Mouse (Mus musculus) stomach, embryonic 14.5 days (tissue): ENCODE measurements around the gene Tex21. TPM values are rescaled to one million over a fixed set of nuclear protein-coding genes. Genes with fewer than 3 reads are reported as not detected.

Experiments
- ATAC-seq: fragments of 200-750 bp; cut with Nextera tagmentation; 2 replicates; pipeline ENCODE4 v1.8.0; 2017; ENCODE audit warnings: low read depth, moderate TSS enrichment; ENCODE audit not compliant: insufficient number of reproducible peaks, insufficient read depth, low FRiP score
- H3K27ac ChIP-seq: fragments of 300-500 bp; sonication (generic); 2 replicates; pipeline ENCODE4 v1.5.1; 2014; ENCODE audit warnings: mild to moderate bottlenecking, low read length, moderate library complexity, mixed read lengths
- H3K27me3 ChIP-seq: fragments of 300-500 bp; sonication (generic); 2 replicates; pipeline ENCODE4 v1.6.1; 2014; ENCODE audit warnings: low read length, control low read depth, mixed read lengths; ENCODE audit not compliant: control insufficient read depth, insufficient read depth
- H3K36me3 ChIP-seq: fragments of 300-500 bp; sonication (generic); 2 replicates; pipeline ENCODE4 v1.6.1; 2014; ENCODE audit warnings: mild to moderate bottlenecking, control low read depth, low read length, moderate library complexity, mixed read lengths; ENCODE audit not compliant: control insufficient read depth, insufficient read depth
- H3K4me1 ChIP-seq: fragments of 300-500 bp; sonication (generic); 2 replicates; pipeline ENCODE4 v1.6.1; 2014; ENCODE audit warnings: low read length, control low read depth, mixed read lengths; ENCODE audit not compliant: control insufficient read depth, insufficient read depth
- H3K4me2 ChIP-seq: fragments of 300-500 bp; sonication (generic); replicated peaks from 2 replicates; pipeline ENCODE4 v1.6.1; 2014; ENCODE audit warnings: low read depth, low read length, control low read depth
- H3K4me3 ChIP-seq: fragments of 300-500 bp; sonication (generic); 2 replicates; pipeline ENCODE4 v1.5.1; 2014; ENCODE audit warnings: low read depth, low read length, control low read depth
- H3K9ac ChIP-seq: fragments of 300-500 bp; sonication (generic); replicated peaks from 2 replicates; pipeline ENCODE4 v1.6.1; 2014; ENCODE audit warnings: low read depth, mild to moderate bottlenecking, control low read depth, low read length, moderate library complexity, mixed read lengths
- H3K9me3 ChIP-seq: fragments of 300-500 bp; sonication (generic); 2 replicates; pipeline ENCODE4 v1.6.1; 2016; ENCODE audit warnings: low read depth, low read length, control low read depth; ENCODE audit not compliant: control insufficient read depth
- WGBS: fragments of 180-500 bp; shearing (Covaris S2); extraction: QIAGEN DNeasy Blood & Tissue Kit; methylation state at CpG from one replicate; pipeline ENCODE4 v1.1.7; 2014; 5-methylcytosine and 5-hydroxymethylcytosine counted together
- polyA plus RNA-seq: library from polyadenylated mRNA; unstranded; fragments of >200 nt; fragmentation: Nextera tagmentation; extraction: Ambion mirVana; gene quantifications from 2 replicates; pipeline ENCODE4 v1.2.1, GENCODE M21; 2014

Gene Tex21
- polyA plus RNA-seq, 1 experiment from 2014 or later, result not detected

DNA sequence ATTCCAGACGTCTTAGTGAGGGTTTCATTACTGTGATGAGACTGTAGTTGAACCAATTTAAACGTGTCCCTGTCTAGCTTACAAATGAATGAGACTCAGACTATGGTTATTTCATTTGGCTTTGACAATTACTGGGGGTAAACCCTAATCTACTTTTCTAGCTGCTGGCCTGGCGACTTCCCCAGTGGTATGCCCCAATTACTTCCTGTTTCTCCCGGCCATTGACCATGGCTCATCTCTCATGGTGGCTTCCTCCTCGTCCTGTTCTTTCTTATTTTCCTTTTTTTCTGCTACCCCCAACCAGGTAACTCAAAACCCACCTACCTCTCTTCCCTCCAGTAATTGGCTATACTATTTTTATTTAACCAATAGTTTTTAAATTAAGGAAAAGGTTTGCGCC is 18.5 kb upstream of the Tex21 start:
- 72% methylated on average over 6 of the region's 6 CpGs for WGBS
- Histone ChIP-seq H3K9me3 (no peaks in the 10 kb centered on the region), H3K4me3 (no peak overlapping the region)

DNA sequence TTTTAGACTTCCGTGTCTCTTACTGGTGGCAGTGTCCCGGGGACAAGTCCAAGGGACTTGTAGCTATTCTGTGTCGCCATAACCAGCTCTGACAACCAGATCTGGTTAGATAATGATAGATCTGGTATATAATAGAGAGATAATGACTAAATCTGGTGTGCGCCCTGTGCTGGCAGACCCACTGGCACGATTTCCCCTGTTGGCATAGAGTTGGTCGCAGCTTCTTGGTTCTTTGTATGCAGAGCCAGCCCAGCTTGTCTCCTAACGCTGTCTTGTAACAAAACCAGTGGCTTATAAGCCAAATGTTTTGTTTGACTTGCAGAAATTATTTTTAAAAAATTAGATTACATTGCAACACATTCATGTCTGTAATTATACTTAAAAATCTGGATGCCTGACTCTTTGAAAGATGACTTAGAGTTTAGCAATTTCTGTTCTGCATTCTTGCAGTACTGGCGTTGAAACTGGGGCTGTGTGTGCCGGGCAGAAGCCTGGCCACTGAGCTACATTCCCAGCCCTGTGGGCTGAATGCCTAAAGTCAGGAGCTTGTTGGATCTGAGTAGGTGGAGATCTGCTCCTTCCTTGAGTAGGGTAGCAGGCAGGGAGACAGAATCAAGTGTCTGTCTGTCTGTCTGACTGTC is 17.9 kb upstream of the Tex21 start:
- Histone ChIP-seq H3K4me1 (no peaks in the 10 kb centered on the region), H3K27me3 (no peaks in the 10 kb centered on the region), H3K4me3 (no peak overlapping the region), H3K27ac (no peak overlapping the region), H3K4me2 (no peak overlapping the region), H3K9me3 (no peaks in the 10 kb centered on the region), H3K36me3 (no peaks in the 10 kb centered on the region), H3K9ac (no peak overlapping the region)
- no peak for ATAC-seq
- 82% methylated on average over 9 of the region's 9 CpGs for WGBS

More for the DNA sequence above, 18.5 kb upstream of the Tex21 start:
- Histone ChIP-seq H3K36me3 (no peaks in the 10 kb centered on the region), H3K27me3 (no peaks in the 10 kb centered on the region), H3K9ac (no peak overlapping the region), H3K4me1 (no peaks in the 10 kb centered on the region), H3K27ac (no peak overlapping the region), H3K4me2 (no peak overlapping the region)
- ATAC-seq, result no peak

- no peaks in the 10 kb centered on the region for H3K9me3 ChIP-seq
- no peak overlapping the region for H3K4me3 ChIP-seq
- WGBS, result 80% methylated on average over 1 of the region's 1 CpGs
- no peak overlapping the region for H3K27ac ChIP-seq
- H3K4me1 ChIP-seq, result no peaks in the 10 kb centered on the region
- H3K9ac ChIP-seq, result no peak overlapping the region
- no peak for ATAC-seq
- H3K36me3 ChIP-seq, result no peaks in the 10 kb centered on the region
- no peaks in the 10 kb centered on the region for H3K27me3 ChIP-seq
- no peak overlapping the region for H3K4me2 ChIP-seq
Observed at GRCm38 (mm10) chr12:76263876-76264275, 17.3 kb upstream of the Tex21 start.

DNA sequence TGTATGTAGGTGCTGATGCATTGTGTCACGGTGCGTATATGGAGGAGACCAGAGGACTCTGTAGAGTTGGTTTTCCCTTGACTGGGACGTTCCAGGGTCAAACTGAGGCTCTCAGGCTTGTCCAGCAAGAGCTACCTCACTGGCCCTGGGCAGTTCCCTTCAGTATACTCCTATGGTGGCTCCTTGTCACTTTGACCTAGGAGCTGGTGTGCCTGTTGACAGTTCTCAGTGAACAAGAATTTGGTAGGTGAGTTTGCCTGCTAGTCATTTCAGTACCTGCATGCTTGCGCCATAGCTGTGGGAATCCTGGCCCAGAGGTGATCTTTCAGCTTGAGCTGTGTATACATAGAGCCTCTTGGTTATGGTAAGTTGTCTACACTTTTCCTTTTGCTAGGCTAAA is 16.4 kb upstream of the Tex21 start:
- WGBS, result 94% methylated on average over 4 of the region's 4 CpGs
- Histone ChIP-seq H3K4me1 (no peaks in the 10 kb centered on the region), H3K9ac (no peak overlapping the region), H3K36me3 (no peaks in the 10 kb centered on the region), H3K9me3 (no peaks in the 10 kb centered on the region), H3K4me2 (no peak overlapping the region), H3K4me3 (no peak overlapping the region), H3K27me3 (no peaks in the 10 kb centered on the region), H3K27ac (no peak overlapping the region)
- ATAC-seq, result no peak

GRCm38 (mm10) chr12:76261556-76261955 is 15.0 kb upstream of the Tex21 start:
- H3K4me3 ChIP-seq, result no peak overlapping the region
- WGBS, result 84% methylated on average over 4 of the region's 4 CpGs

GRCm38 (mm10) chr12:76260673-76261072 is 14.1 kb upstream of the Tex21 start:
- WGBS, result 96% methylated on average over 3 of the region's 3 CpGs
- no peak overlapping the region for H3K27ac ChIP-seq
- H3K36me3 ChIP-seq, result no peaks in the 10 kb centered on the region
- peaks cover 12% of the 10 kb centered on the region for H3K4me1 ChIP-seq
- no peaks in the 10 kb centered on the region for H3K9me3 ChIP-seq
- no peak overlapping the region for H3K4me2 ChIP-seq
- no peak for ATAC-seq
- H3K4me3 ChIP-seq, result no peak overlapping the region
- H3K9ac ChIP-seq, result no peak overlapping the region
- H3K27me3 ChIP-seq, result no peaks in the 10 kb centered on the region

More at GRCm38 (mm10) chr12:76261556-76261955, 15.0 kb upstream of the Tex21 start:
- H3K27ac ChIP-seq, result no peak overlapping the region
- H3K4me2 ChIP-seq, result no peak overlapping the region
- no peaks in the 10 kb centered on the region for H3K36me3 ChIP-seq
- H3K9me3 ChIP-seq, result no peaks in the 10 kb centered on the region
- ATAC-seq, result no peak
- no peak overlapping the region for H3K9ac ChIP-seq
- no peaks in the 10 kb centered on the region for H3K27me3 ChIP-seq
- H3K4me1 ChIP-seq, result peaks cover 6% of the 10 kb centered on the region; the same call in 1 of the 2 replicates

GRCm38 (mm10) chr12:76256114-76256843 is 9.7 kb upstream of the Tex21 start:
- 6% methylated on average over 17 of the region's 17 CpGs for WGBS
- H3K27ac ChIP-seq, result peak overlapping the region; percentile 44; the same call in 1 of the 2 replicates
- H3K9me3 ChIP-seq, result no peaks in the 10 kb centered on the region
- peak overlapping the region; percentile 92 for H3K4me2 ChIP-seq
- H3K9ac ChIP-seq, result peak overlapping the region; percentile 63
- H3K27me3 ChIP-seq, result no peaks in the 10 kb centered on the region
- peaks cover 12% of the 10 kb centered on the region for H3K4me1 ChIP-seq
- H3K36me3 ChIP-seq, result no peaks in the 10 kb centered on the region
- no peak for ATAC-seq
- peak overlapping the region; percentile 73 for H3K4me3 ChIP-seq

DNA sequence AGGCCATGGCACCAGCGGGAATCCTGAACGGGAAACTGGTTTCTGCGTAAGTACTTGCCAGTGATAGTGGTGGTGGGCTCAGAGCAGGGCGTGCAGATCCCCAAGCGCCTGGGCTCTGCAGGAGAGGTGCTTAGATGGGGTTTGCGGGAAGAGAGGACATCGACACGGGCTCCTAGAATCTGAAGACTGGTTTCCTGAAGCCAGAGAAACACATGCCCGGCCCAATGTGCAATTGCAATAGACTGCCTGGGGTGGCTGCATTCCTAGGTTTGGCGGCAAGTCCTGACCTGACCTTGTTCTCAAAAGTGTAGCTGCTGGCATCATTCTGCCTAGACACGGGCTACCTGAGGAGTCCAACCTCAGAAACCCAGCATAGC is 8.9 kb upstream of the Tex21 start:
- peak overlapping the region; percentile 81 for H3K27ac ChIP-seq
- peak overlapping the region; percentile 63 for H3K9ac ChIP-seq
- under 1% methylated on average over 11 of the region's 11 CpGs for WGBS
- H3K36me3 ChIP-seq, result no peaks in the 10 kb centered on the region
- no peaks in the 10 kb centered on the region for H3K27me3 ChIP-seq
- no peak for ATAC-seq
- peak overlapping the region; percentile 92 for H3K4me2 ChIP-seq
- peaks cover 12% of the 10 kb centered on the region for H3K4me1 ChIP-seq
- no peaks in the 10 kb centered on the region for H3K9me3 ChIP-seq
- H3K4me3 ChIP-seq, result peak overlapping the region; percentile 73
